Mouse (Mus musculus): ENCODE results near the gene B3gat2. TPM values are rescaled to one million over a fixed set of nuclear protein-coding genes. Genes with fewer than 3 reads are reported as not detected.

The B3gat2 gene
- polyA plus RNA-seq, 1 experiment from 2014 or later: 0.51 TPM

DNA sequence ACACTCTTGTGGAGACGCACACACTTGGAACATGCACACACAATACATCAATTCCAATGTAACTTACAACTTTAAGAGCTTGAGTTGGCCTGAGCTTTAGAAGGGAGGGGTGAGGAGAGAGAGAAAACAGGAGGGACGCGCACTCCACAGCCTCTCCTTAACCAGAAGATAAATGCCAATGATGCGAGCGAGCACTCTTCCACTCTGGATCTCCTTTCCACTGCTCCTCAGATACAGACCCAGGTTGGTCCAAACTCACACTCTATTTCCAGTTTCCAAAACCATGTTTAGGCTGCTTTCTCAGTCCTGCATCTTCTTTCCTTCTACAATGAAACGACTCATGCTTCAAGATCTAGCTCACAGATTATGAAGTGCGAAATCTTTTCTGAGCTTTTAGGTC, 104.0 kb downstream of the B3gat2 start:
- no peaks in the 10 kb centered on the region for H3K27me3 ChIP-seq (ENCODE audit: control insufficient read depth, insufficient read depth, low read length)
- no peak overlapping the region for H3K4me2 ChIP-seq (ENCODE audit: low read length)
- no peaks in the 10 kb centered on the region for H3K4me1 ChIP-seq (ENCODE audit: control insufficient read depth in 2 of 2, insufficient read depth in 2 of 2, low read length in 2 of 2)
- H3K9ac ChIP-seq (ENCODE audit: low read length): no peak overlapping the region
- no peak for ATAC-seq (ENCODE audit: insufficient number of reproducible peaks, insufficient read depth, low FRiP score, low read depth)
- H3K9me3 ChIP-seq (ENCODE audit: control insufficient read depth, low read length): no peaks in the 10 kb centered on the region
- peaks cover 33% of the 10 kb centered on the region for H3K36me3 ChIP-seq (ENCODE audit: control insufficient read depth, insufficient read depth, low read length)
- 90% methylated on average over 7 of the region's 7 CpGs for WGBS
- no peak overlapping the region for H3K27ac ChIP-seq (replicated peaks in 1 of 2; ENCODE audit: control insufficient read depth in 1 of 2, insufficient read depth in 1 of 2, low read depth in 2 of 2, low read length in 2 of 2)
- H3K4me3 ChIP-seq (ENCODE audit: control insufficient read depth in 1 of 2, insufficient read depth in 1 of 2, low read depth in 1 of 2, low read length in 2 of 2): no peak overlapping the region

DNA sequence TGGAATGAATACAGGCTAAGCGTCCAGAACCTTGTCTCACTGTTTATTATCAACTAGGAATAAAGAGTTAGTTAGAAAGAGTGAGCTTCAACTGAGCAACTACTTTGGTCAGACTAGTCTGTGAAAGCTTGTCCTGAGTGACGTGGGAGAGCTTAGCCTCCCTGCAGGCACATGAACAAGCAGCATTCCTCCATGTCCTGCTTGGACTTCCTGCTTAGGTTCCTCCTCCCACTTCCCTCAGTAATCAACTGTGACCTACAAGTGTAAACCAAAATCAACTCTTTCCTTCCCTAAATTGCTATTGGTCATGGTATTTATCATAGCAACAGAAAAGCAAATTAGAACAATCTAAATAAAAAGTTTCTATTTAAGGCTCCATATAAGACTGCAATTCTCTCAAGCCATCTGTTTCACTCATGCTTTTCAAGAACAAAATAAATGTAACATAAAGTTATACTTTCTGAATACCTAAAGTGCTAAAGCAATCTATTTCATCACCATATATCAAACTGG, 105.9 kb downstream of the B3gat2 start:
- Histone ChIP-seq H3K4me2 (ENCODE audit: low read length) (no peak overlapping the region), H3K27me3 (ENCODE audit: control insufficient read depth, insufficient read depth, low read length) (no peaks in the 10 kb centered on the region), H3K9ac (ENCODE audit: low read length) (no peak overlapping the region), H3K36me3 (ENCODE audit: control insufficient read depth, insufficient read depth, low read length) (peaks cover 41% of the 10 kb centered on the region), H3K4me3 (ENCODE audit: control insufficient read depth in 1 of 2, insufficient read depth in 1 of 2, low read depth in 1 of 2, low read length in 2 of 2) (no peak overlapping the region), H3K27ac (replicated peaks in 1 of 2; ENCODE audit: control insufficient read depth in 1 of 2, insufficient read depth in 1 of 2, low read depth in 2 of 2, low read length in 2 of 2) (no peak overlapping the region), H3K4me1 (ENCODE audit: control insufficient read depth in 2 of 2, insufficient read depth in 2 of 2, low read length in 2 of 2) (no peaks in the 10 kb centered on the region), H3K9me3 (ENCODE audit: control insufficient read depth, low read length) (no peaks in the 10 kb centered on the region)
- 53% methylated on average over 2 of the region's 2 CpGs for WGBS
- no peak for ATAC-seq (ENCODE audit: insufficient number of reproducible peaks, insufficient read depth, low FRiP score, low read depth)

DNA sequence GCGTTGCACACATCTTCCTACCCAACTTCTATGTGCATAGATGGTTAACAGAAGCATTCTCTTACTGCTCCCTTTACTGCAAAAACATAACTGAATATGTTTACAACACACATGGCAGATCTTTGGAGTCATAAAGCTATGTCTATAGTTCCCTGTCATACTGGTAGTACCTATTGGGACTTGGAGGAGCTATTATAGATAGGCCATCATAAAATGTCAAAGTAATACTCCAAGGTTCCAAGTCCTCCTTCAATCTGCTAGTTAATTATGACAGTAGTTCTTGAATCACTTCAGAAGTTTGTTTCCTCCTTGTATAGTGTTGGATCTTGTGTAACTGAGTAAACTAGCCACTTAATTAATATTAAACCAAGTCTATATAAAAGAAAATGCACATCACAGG, 110.6 kb downstream of the B3gat2 start:
- H3K36me3 ChIP-seq (ENCODE audit: control insufficient read depth, insufficient read depth, low read length): peaks cover 48% of the 10 kb centered on the region
- no peaks in the 10 kb centered on the region for H3K4me1 ChIP-seq (ENCODE audit: control insufficient read depth in 2 of 2, insufficient read depth in 2 of 2, low read length in 2 of 2)
- no peak overlapping the region for H3K27ac ChIP-seq (replicated peaks in 1 of 2; ENCODE audit: control insufficient read depth in 1 of 2, insufficient read depth in 1 of 2, low read depth in 2 of 2, low read length in 2 of 2)
- no peaks in the 10 kb centered on the region for H3K27me3 ChIP-seq (ENCODE audit: control insufficient read depth, insufficient read depth, low read length)
- no peaks in the 10 kb centered on the region for H3K9me3 ChIP-seq (ENCODE audit: control insufficient read depth, low read length)
- 100% methylated on average over 1 of the region's 1 CpGs for WGBS
- ATAC-seq (ENCODE audit: insufficient number of reproducible peaks, insufficient read depth, low FRiP score, low read depth): no peak
- no peak overlapping the region for H3K4me2 ChIP-seq (ENCODE audit: low read length)
- no peak overlapping the region for H3K4me3 ChIP-seq (ENCODE audit: control insufficient read depth in 1 of 2, insufficient read depth in 1 of 2, low read depth in 1 of 2, low read length in 2 of 2)
- no peak overlapping the region for H3K9ac ChIP-seq (ENCODE audit: low read length)

GRCm38 (mm10) chr1:23882681-23883080, 121.1 kb downstream of the B3gat2 start:
- no peak for ATAC-seq (ENCODE audit: insufficient number of reproducible peaks, insufficient read depth, low FRiP score, low read depth)
- H3K27me3 ChIP-seq (ENCODE audit: control insufficient read depth, insufficient read depth, low read length): no peaks in the 10 kb centered on the region
- H3K4me1 ChIP-seq (ENCODE audit: control insufficient read depth in 2 of 2, insufficient read depth in 2 of 2, low read length in 2 of 2): no peaks in the 10 kb centered on the region
- no peak overlapping the region for H3K4me2 ChIP-seq (ENCODE audit: low read length)
- H3K9ac ChIP-seq (ENCODE audit: low read length): no peak overlapping the region
- H3K27ac ChIP-seq (replicated peaks in 1 of 2; ENCODE audit: control insufficient read depth in 1 of 2, insufficient read depth in 1 of 2, low read depth in 2 of 2, low read length in 2 of 2): no peak overlapping the region
- H3K36me3 ChIP-seq (ENCODE audit: control insufficient read depth, insufficient read depth, low read length): no peaks in the 10 kb centered on the region
- no peaks in the 10 kb centered on the region for H3K9me3 ChIP-seq (ENCODE audit: control insufficient read depth, low read length)
- WGBS: 83% methylated on average over 1 of the region's 1 CpGs
- no peak overlapping the region for H3K4me3 ChIP-seq (ENCODE audit: control insufficient read depth in 1 of 2, insufficient read depth in 1 of 2, low read depth in 1 of 2, low read length in 2 of 2)

DNA sequence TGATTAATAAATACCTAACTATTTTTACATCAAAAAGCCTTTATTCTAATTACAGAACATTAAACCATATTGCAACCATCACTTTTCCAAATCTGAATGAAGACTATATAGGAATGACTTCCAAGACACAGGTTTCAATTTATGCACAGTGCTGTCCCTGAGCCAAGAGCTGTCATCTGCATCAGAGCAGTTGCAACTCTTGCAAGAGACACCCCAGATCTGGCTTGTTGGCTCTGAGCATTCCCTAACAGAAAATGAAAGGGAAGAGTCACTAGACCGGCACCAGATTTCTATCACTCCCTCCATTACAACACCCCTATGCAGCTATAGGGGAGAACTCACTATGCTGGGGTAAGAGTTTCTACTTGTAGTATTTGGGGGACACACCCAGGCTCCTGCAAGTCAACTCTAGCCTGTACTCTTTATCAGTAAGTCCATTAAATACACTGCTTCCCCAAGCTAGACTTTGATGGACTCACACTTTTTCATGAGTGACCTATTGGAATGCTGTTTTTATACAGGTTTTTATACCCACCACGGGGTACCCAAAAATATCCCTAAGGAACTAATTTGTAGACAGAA, 122.6 kb downstream of the B3gat2 start:
- no peak overlapping the region for H3K4me2 ChIP-seq (ENCODE audit: low read length)
- no peaks in the 10 kb centered on the region for H3K36me3 ChIP-seq (ENCODE audit: control insufficient read depth, insufficient read depth, low read length)
- no peak overlapping the region for H3K4me3 ChIP-seq (ENCODE audit: control insufficient read depth in 1 of 2, insufficient read depth in 1 of 2, low read depth in 1 of 2, low read length in 2 of 2)
- WGBS: 87% methylated on average over 2 of the region's 2 CpGs
- H3K9ac ChIP-seq (ENCODE audit: low read length): no peak overlapping the region
- no peak overlapping the region for H3K27ac ChIP-seq (replicated peaks in 1 of 2; ENCODE audit: control insufficient read depth in 1 of 2, insufficient read depth in 1 of 2, low read depth in 2 of 2, low read length in 2 of 2)
- no peak for ATAC-seq (ENCODE audit: insufficient number of reproducible peaks, insufficient read depth, low FRiP score, low read depth)
- no peaks in the 10 kb centered on the region for H3K4me1 ChIP-seq (ENCODE audit: control insufficient read depth in 2 of 2, insufficient read depth in 2 of 2, low read length in 2 of 2)
- no peaks in the 10 kb centered on the region for H3K9me3 ChIP-seq (ENCODE audit: control insufficient read depth, low read length)
- H3K27me3 ChIP-seq (ENCODE audit: control insufficient read depth, insufficient read depth, low read length): no peaks in the 10 kb centered on the region

GRCm38 (mm10) chr1:23884914-23885313, 123.4 kb downstream of the B3gat2 start:
- H3K27ac ChIP-seq (replicated peaks in 1 of 2; ENCODE audit: control insufficient read depth in 1 of 2, insufficient read depth in 1 of 2, low read depth in 2 of 2, low read length in 2 of 2): no peak overlapping the region
- H3K36me3 ChIP-seq (ENCODE audit: control insufficient read depth, insufficient read depth, low read length): no peaks in the 10 kb centered on the region
- no peaks in the 10 kb centered on the region for H3K27me3 ChIP-seq (ENCODE audit: control insufficient read depth, insufficient read depth, low read length)
- no peak overlapping the region for H3K4me2 ChIP-seq (ENCODE audit: low read length)
- H3K4me1 ChIP-seq (ENCODE audit: control insufficient read depth in 2 of 2, insufficient read depth in 2 of 2, low read length in 2 of 2): no peaks in the 10 kb centered on the region
- no peaks in the 10 kb centered on the region for H3K9me3 ChIP-seq (ENCODE audit: control insufficient read depth, low read length)
- 95% methylated on average over 7 of the region's 7 CpGs for WGBS
- H3K9ac ChIP-seq (ENCODE audit: low read length): no peak overlapping the region
- ATAC-seq (ENCODE audit: insufficient number of reproducible peaks, insufficient read depth, low FRiP score, low read depth): no peak
- no peak overlapping the region for H3K4me3 ChIP-seq (ENCODE audit: control insufficient read depth in 1 of 2, insufficient read depth in 1 of 2, low read depth in 1 of 2, low read length in 2 of 2)

DNA sequence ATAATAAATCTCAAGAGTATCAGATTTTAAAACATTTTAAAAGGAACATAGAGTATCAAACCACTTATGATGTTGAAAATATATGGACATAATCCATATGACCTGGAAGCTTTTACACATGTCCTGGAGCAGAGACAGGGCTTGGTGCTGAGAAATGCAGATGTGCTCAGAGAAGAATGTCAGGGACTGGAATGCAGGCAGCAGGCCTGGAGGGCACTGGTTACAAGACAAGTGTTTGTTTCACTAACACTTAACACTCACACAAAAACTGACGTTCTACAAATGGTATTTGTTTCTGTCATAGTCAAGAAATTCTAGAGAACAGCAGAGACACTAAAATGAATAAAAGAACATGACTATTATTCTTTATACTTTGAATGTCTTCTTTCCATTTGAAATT, 130.5 kb downstream of the B3gat2 start:
- H3K4me3 ChIP-seq (ENCODE audit: control insufficient read depth in 1 of 2, insufficient read depth in 1 of 2, low read depth in 1 of 2, low read length in 2 of 2): no peak overlapping the region
- no peaks in the 10 kb centered on the region for H3K9me3 ChIP-seq (ENCODE audit: control insufficient read depth, low read length)
- ATAC-seq (ENCODE audit: insufficient number of reproducible peaks, insufficient read depth, low FRiP score, low read depth): no peak
- H3K4me2 ChIP-seq (ENCODE audit: low read length): no peak overlapping the region
- no peaks in the 10 kb centered on the region for H3K27me3 ChIP-seq (ENCODE audit: control insufficient read depth, insufficient read depth, low read length)
- H3K9ac ChIP-seq (ENCODE audit: low read length): no peak overlapping the region
- 23% methylated on average over 1 of the region's 1 CpGs for WGBS
- H3K36me3 ChIP-seq (ENCODE audit: control insufficient read depth, insufficient read depth, low read length): no peaks in the 10 kb centered on the region
- H3K4me1 ChIP-seq (ENCODE audit: control insufficient read depth in 2 of 2, insufficient read depth in 2 of 2, low read length in 2 of 2): peaks cover 7 to 20% of the 10 kb centered on the region in 2 experiments
- H3K27ac ChIP-seq (replicated peaks in 1 of 2; ENCODE audit: control insufficient read depth in 1 of 2, insufficient read depth in 1 of 2, low read depth in 2 of 2, low read length in 2 of 2): no peak overlapping the region
